In the genomic region with DNA sequence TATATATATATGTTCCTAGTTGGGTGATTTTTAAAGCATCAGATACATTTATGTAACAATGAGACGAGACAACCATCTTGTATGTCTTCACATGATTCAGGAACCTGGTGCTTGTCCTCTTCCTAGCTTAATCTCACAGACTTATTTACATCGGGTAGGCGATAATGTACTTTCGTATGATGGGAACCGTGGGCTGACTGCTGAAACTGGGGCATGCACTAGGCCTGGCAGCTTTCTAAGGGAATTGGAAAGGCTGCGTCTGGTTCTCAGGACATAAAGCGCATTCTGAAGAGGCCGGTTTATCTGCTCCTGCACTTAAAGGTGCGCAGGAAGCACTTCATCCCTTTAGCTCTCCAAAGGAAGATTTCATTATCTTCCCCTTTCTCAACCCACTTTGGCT, we compare ENCODE assay signal across 27 mouse cellular contexts. TPM values are rescaled to one million over a fixed set of nuclear protein-coding genes. Genes with fewer than 3 reads are reported as not detected.
DNase-seq lines count a peak whose midpoint lies in the region; ATAC-seq and TF ChIP-seq lines count a peak whose summit lies in the region.
"Had no signal": no experiment of that assay in that cellular context is flagged by ENCODE, and none has a peak within 500 bp of the region (broad histone marks: within the 10 kb centered on the region; RNA-seq: fewer than 3 reads in every experiment).

No protein-coding gene starts in this region.

- DNase-seq in heart, adult 11 months: peak; percentile 29
- no peak for DNase-seq in heart, postnatal 10 days
- no peak for DNase-seq in left cerebral cortex, adult 2 months (ENCODE audit: extremely low spot score in 1 of 2, low spot score in 2 of 2)
- no peak for DNase-seq in left cerebral cortex, adult 8-10 months (ENCODE audit: low spot score in 2 of 2)
- peak; percentile 33 for DNase-seq in retina, postnatal 1 day
- DNase-seq in retina, embryonic 14.5 days (ENCODE audit: low spot score): no peak
- DNase-seq: adrenal gland, postnatal 25 days; B cell, adult 2 months; cerebellum, adult 2 months; gastrocnemius, postnatal 14 days; heart, adult 2 months; heart, postnatal 14 days; kidney, adult 2 months; kidney, postnatal 36 days; layer of hippocampus, postnatal 36 days; right cerebral cortex, postnatal 4 days; thymus, adult 18-20 months; thymus, postnatal 25 days had no signal

- intact Hi-C loops in heart, postnatal 10 days (cut with DNase I): no loop called here
- intact Hi-C loops in left cerebral cortex, adult 2 months (cut with DNase I): loop anchor here (5.0 kb wide), 1 partner anchor 124 kb away; the partner anchor contains the start of gene Stxbp5l

- H3K4me3 ChIP-seq in left cerebral cortex, adult 2 months: no peak overlapping the region
- H3K4me3 ChIP-seq: erythroblast, embryonic 14.5 days; heart, adult 2 months; heart, embryonic 13.5 days; hindbrain, embryonic 10.5 days; intestine, embryonic 15.5 days; limb, embryonic 13.5 days; lung, embryonic 15.5 days had no signal

- peak overlapping the region; percentile 69 for H3K27ac ChIP-seq in left cerebral cortex, adult 2 months
- H3K27ac ChIP-seq: heart, adult 2 months; heart, embryonic 13.5 days; hindbrain, embryonic 10.5 days; intestine, embryonic 15.5 days; limb, embryonic 13.5 days; lung, embryonic 15.5 days; stomach, postnatal 0 days had no signal

- TF ChIP-seq CTCF in left cerebral cortex, adult 2 months (IDR thresholded peaks at IDR 0.05): no peak

- ATAC-seq in granulocyte monocyte progenitor cell, adult 5-6 weeks (replicated peaks; ENCODE audit: poor library complexity, severe bottlenecking): no peak
- ATAC-seq: hindbrain, embryonic 16.5 days; intestine, embryonic 15.5 days had no signal

RNA-seq across cellular contexts. Expression of gene Gtf2e1, which starts 32.8 kb away (rescaled TPM):
- 10 to 100 TPM in 1 of 2 experiments, 1 to 10 TPM in 1; 8.8 to 11.7 TPM for total RNA-seq in heart, postnatal 10 days (2021)
- total RNA-seq in left cerebral cortex, adult 2 months (2021): 10 to 100 TPM; 13.7 to 15.4 TPM
- total RNA-seq in left cerebral cortex, adult 8-10 months (2022): 10 to 100 TPM; 14.7 to 16.6 (median 16.1) TPM
- 22.0 and 25.4 TPM in 2 replicates for total RNA-seq in granulocyte monocyte progenitor cell, adult 5-6 weeks (2014; fragmentation: Nextera tagmentation)
- 22.9 and 23.2 TPM in 2 replicates for total RNA-seq in granulocyte monocyte progenitor cell, adult 5-6 weeks (2017)

RNA-seq across cellular contexts. Expression of gene Rabl3, which starts 32.9 kb away (rescaled TPM):
- 10 to 100 TPM; 11.4 to 12.1 TPM for total RNA-seq in heart, postnatal 10 days (2021)
- 10 to 100 TPM in 1 of 2 experiments, 1 to 10 TPM in 1; 7.3 to 10.5 TPM for total RNA-seq in left cerebral cortex, adult 2 months (2021)
- total RNA-seq in left cerebral cortex, adult 8-10 months (2022): 10 to 100 TPM in 3 of 4 experiments, 1 to 10 TPM in 1; 9.4 to 12.0 (median 11.1) TPM
- 10.2 and 13.1 TPM in 2 replicates for total RNA-seq in granulocyte monocyte progenitor cell, adult 5-6 weeks (2014; fragmentation: Nextera tagmentation)
- total RNA-seq in granulocyte monocyte progenitor cell, adult 5-6 weeks (2017): 7.5 and 15.5 TPM in 2 replicates

Comparison
In these comparisons a context has a peak if more than half of its experiments do, and no peak if none do; other contexts are left out.
1. DNase-seq: peak in heart, adult 11 months (single experiment) and retina, postnatal 1 day (single experiment); none in heart, postnatal 10 days (0 of 2), left cerebral cortex, adult 2 months (0 of 2), left cerebral cortex, adult 8-10 months (0 of 2) and retina, embryonic 14.5 days (single experiment).